Mouse (Mus musculus) hindbrain, embryonic 13.5 days (tissue): ENCODE measurements around the gene Rab30. TPM values are rescaled to one million over a fixed set of nuclear protein-coding genes. Genes with fewer than 3 reads are reported as not detected.
"Not testable (repeated sequence)": the region's sequence is repeated elsewhere in the genome, so short reads cannot be mapped to it uniquely, and the experiment has no call there.

Experiments used
- ATAC-seq: fragments of 200-750 bp; cut with Nextera tagmentation; 2 replicates; pipeline ENCODE4 v1.8.0; 2017; ENCODE audit warnings: moderate TSS enrichment; ENCODE audit not compliant: low FRiP score
- H3K27ac ChIP-seq: fragments of 300-500 bp; sonication (generic); 2 replicates; pipeline ENCODE4 v1.5.1; 2015; ENCODE audit warnings: inconsistent platforms, mild to moderate bottlenecking, moderate library complexity
- H3K27me3 ChIP-seq: fragments of 300-500 bp; sonication (generic); 2 replicates; pipeline ENCODE4 v1.6.1; 2015; ENCODE audit warnings: mild to moderate bottlenecking, inconsistent platforms
- H3K36me3 ChIP-seq: fragments of 300-500 bp; sonication (generic); 2 replicates; pipeline ENCODE4 v1.6.1; 2015; ENCODE audit warnings: mild to moderate bottlenecking, inconsistent platforms
- H3K4me1 ChIP-seq: fragments of 300-500 bp; sonication (generic); replicated peaks from 2 replicates; pipeline ENCODE4 v1.6.1; 2015; ENCODE audit warnings: inconsistent platforms
- H3K4me2 ChIP-seq: fragments of 300-500 bp; sonication (generic); 2 replicates; pipeline ENCODE4 v1.6.1; 2015; ENCODE audit warnings: inconsistent platforms, mild to moderate bottlenecking, moderate library complexity
- H3K4me3 ChIP-seq: fragments of 300-500 bp; sonication (generic); 2 replicates; pipeline ENCODE4 v1.5.1; 2015; ENCODE audit warnings: mild to moderate bottlenecking, inconsistent platforms
- H3K9ac ChIP-seq: fragments of 300-500 bp; sonication (generic); 2 replicates; pipeline ENCODE4 v1.6.1; 2015; ENCODE audit warnings: mild to moderate bottlenecking, inconsistent platforms
- H3K9me3 ChIP-seq: fragments of 300-500 bp; sonication (generic); 2 replicates; pipeline ENCODE4 v1.6.1; 2016; ENCODE audit warnings: inconsistent platforms
- WGBS: fragments of 180-500 bp; shearing (Covaris S2); methylation state at CpG from one replicate; pipeline ENCODE4 v1.1.7; 2015; 5-methylcytosine and 5-hydroxymethylcytosine counted together
- polyA plus RNA-seq: library from polyadenylated mRNA; unstranded; fragments of >200 nt; fragmentation: Nextera tagmentation; extraction: Ambion mirVana; gene quantifications from 2 replicates; pipeline ENCODE4 v1.2.1, GENCODE M21; 2015

Rab30 gene
- polyA plus RNA-seq, 1 experiment from 2014 or later = 22.3 TPM

DNA sequence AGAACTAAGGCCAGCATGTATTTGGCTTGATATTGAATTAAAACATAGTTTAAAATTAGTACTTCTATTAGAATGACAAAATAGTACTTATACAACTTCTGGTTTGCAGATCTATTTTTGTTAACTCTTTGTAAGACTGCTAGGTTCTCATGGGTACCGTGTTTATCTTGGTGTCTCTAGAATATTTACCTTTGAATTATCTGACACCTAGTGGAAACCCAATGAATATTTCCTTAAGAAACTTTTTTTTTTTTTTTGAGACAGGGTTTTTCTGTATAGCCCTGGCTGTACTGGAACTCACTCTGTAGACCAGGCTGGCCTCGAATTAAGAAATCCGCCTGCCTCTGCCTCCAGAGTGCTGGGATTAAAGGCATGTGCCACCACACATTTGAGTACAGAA is 11.8 kb upstream of the Rab30 start:
- not testable (repeated sequence) for ATAC-seq, H3K4me2 ChIP-seq, H3K9ac ChIP-seq, H3K27ac ChIP-seq, H3K9me3 ChIP-seq, H3K4me1 ChIP-seq, H3K27me3 ChIP-seq, H3K4me3 ChIP-seq
- WGBS = 81% methylated on average over 3 of the region's 3 CpGs
- H3K36me3 ChIP-seq = peaks cover 11% of the 10 kb centered on the region

DNA sequence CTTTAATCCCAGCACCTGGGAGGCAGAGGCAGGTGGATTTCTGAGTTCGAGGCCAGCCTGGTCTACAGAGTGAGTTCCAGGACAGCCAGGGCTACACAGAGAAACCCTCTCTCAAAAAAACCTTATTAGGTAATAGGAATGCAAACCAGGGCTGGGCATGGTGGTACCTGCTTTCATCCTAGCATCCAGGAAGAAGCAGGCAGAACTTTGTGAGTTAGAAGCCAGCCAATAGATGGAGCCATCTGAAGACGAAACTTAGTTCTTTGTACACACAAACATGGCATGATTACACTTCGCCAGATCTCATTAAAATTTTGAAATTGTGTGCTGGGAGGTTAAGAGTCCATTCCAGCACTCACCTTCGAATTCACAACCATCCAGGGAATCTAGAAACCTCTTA is 10.9 kb upstream of the Rab30 start:
- Histone ChIP-seq H3K4me1 (no peaks in the 10 kb centered on the region), H3K4me2 (no peak overlapping the region), H3K9ac (no peak overlapping the region), H3K4me3 (no peak overlapping the region), H3K9me3 (no peaks in the 10 kb centered on the region), H3K36me3 (peaks cover 11% of the 10 kb centered on the region), H3K27me3 (no peaks in the 10 kb centered on the region), H3K27ac (no peak overlapping the region)
- no peak for ATAC-seq
- 80% methylated on average over 4 of the region's 4 CpGs for WGBS

DNA sequence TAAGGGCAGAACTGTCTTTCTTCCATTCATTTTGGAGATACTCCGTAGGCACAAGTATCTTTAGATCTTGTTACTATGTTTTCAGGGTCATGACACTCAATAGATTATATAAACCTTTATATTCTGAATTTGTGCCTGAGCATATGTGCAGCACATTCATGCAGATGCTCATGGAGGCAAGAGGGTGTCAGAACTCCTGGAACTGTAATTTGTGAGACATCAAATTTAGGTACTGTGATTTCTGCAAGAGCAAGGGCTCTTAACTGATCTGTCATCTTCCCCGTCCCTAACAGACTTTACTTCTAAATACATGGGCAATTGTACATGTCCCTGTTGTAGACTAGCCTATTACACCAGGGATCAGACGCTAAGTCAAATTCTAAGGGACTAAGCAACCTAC is 10.4 kb upstream of the Rab30 start:
- Histone ChIP-seq H3K27ac (no peak overlapping the region), H3K36me3 (peaks cover 11% of the 10 kb centered on the region), H3K4me1 (no peaks in the 10 kb centered on the region), H3K27me3 (no peaks in the 10 kb centered on the region), H3K9ac (no peak overlapping the region), H3K4me3 (no peak overlapping the region), H3K9me3 (no peaks in the 10 kb centered on the region), H3K4me2 (no peak overlapping the region)
- no peak for ATAC-seq
- WGBS = 75% methylated on average over 3 of the region's 3 CpGs

DNA sequence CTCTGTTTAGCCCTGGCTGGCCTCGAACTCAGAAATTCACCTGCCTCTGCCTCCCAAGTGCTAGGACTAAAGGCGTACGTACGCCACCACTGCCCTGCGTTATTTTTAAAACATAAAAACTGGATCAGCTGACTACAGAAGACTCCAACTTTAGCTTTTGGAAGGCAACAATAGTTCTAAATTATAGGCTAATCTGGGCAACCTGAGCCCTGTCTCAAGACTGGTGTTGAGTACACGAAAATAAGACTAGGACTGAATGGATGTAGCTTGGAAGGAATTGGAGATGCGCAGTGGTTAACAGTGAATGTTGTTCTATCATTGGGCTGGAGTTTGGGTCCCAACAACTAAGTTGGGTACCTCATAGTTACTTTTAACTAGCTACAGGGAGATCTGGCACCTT is 9.3 kb upstream of the Rab30 start:
- H3K9ac ChIP-seq = no peak overlapping the region
- ATAC-seq = no peak
- 94% methylated on average over 7 of the region's 7 CpGs for WGBS
- H3K27me3 ChIP-seq = no peaks in the 10 kb centered on the region
- H3K4me2 ChIP-seq = no peak overlapping the region
- H3K4me1 ChIP-seq = peaks cover 5% of the 10 kb centered on the region; the same call in 1 of the 2 replicates
- no peak overlapping the region for H3K4me3 ChIP-seq
- H3K9me3 ChIP-seq = no peaks in the 10 kb centered on the region
- H3K36me3 ChIP-seq = peaks cover 16% of the 10 kb centered on the region
- H3K27ac ChIP-seq = no peak overlapping the region

DNA sequence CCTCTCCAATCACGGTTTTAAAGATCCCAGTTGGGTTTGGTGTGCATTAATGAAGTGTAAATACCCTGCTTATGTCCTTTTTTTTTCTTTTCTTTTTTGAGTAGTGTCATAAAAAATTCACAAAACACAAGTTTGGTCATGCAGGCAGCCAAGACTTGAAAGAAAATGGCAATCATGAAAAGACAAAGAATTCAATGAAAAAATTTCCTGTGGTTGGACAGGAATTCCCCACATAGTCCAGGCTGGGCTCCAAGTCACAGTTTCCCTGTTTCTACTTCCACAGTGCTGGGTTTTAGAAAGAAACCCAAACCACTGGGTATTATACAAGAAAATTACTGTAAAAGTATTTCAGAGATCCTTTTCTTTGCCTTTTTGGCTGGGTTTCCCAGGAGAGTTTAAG is 3.8 kb upstream of the Rab30 start:
- Histone ChIP-seq H3K4me1 (peaks cover 31% of the 10 kb centered on the region), H3K27ac (no peak overlapping the region), H3K9ac (no peak overlapping the region), H3K27me3 (no peaks in the 10 kb centered on the region), H3K4me2 (peak overlapping the region; percentile 75), H3K4me3 (no peak overlapping the region), H3K9me3 (no peaks in the 10 kb centered on the region), H3K36me3 (peaks cover 14% of the 10 kb centered on the region)
- no peak for ATAC-seq
- 78% methylated on average over 1 of the region's 1 CpGs for WGBS

DNA sequence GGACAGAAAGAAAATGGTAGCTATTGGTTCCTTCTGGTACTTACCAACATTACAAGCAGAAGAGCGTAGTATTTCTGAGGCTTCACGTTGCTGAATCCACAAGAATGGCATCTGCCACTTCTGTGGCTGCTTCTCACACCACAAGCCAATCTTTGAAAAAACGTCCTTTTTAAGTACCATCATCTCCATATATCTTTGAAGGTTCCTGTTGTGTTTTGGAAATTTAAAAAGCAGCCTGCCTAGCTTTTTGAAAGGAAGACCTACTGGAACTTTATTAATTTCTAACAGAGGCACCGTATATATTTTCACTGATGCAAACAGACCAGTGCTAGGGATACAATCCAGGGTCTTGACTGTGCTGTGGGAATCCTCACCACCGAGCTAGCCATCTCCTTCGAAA is 1.4 kb upstream of the Rab30 start:
- H3K4me1 ChIP-seq = peaks cover 50% of the 10 kb centered on the region
- peak overlapping the region; percentile 75 for H3K4me2 ChIP-seq
- WGBS = 32% methylated on average over 6 of the region's 6 CpGs
- H3K36me3 ChIP-seq = peaks cover 5% of the 10 kb centered on the region
- 0 out of 2 replicates have a peak overlapping the region, but pooled peaks have one; percentile 97 for H3K27ac ChIP-seq
- H3K9me3 ChIP-seq = no peaks in the 10 kb centered on the region
- H3K4me3 ChIP-seq = peak overlapping the region; percentile 81
- H3K27me3 ChIP-seq = no peaks in the 10 kb centered on the region
- H3K9ac ChIP-seq = peak overlapping the region; percentile 96
- no peak for ATAC-seq

DNA sequence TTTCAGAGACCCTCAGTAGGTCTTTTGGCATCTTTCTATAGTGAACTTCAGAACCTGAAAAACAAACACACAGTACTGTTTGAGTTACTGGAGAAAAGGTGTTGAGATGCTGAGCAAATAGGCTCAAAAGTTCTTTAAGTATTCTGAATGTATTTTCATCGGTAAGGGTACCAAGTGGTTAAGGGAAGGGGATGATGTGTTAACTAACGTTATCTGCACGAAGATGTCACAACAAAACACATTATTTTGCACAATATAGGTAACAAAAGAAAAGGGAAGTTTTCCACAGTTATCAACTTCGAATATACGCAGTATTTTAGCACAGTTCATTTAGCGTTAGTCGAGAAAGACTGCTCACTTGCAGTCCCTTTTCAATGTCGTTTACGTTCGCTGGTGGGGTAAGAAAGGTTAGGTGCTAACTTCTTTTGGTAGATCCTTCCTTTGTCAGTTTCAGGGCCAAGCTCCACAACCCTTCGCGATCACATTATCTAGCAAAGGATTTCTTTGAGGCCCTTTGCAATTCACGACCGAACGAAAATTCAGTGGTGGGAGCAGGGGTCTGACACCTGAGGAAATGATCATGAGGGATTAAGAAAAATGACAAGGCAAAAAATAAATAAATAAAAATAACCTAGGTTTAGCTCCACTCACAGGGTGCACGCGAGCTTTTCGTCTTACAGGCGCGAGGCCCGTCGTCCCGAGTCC is 840 bp upstream of the Rab30 start:
- Histone ChIP-seq H3K9me3 (no peaks in the 10 kb centered on the region), H3K36me3 (peaks cover 5% of the 10 kb centered on the region), H3K4me3 (peak overlapping the region; percentile 81), H3K27ac (peak overlapping the region; percentile 97), H3K4me1 (peaks cover 50% of the 10 kb centered on the region), H3K4me2 (peak overlapping the region; percentile 75), H3K9ac (peak overlapping the region; percentile 96), H3K27me3 (no peaks in the 10 kb centered on the region)
- WGBS = 3% methylated on average over 23 of the region's 23 CpGs
- no peak for ATAC-seq

DNA sequence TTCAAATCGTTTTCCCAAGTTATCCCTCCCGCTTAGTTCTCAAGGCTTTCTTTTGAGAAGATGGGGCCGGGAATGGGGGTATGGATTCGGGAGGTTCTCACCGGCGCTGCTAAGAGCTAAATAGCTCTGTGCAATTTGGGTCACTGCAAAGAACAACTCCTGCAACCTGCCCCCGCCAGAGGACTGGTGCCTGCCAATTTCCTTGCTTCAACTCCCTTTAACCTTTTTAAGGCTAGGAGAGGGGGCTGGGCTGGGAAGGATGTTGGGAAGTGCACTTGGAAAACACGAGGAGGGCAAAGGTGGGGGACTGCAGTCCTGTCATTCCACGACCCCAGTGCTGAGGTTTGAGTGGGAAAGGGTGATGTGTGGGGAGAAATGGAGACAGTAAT is 452 bp downstream of the Rab30 start:
- 0% methylated on average over 9 of the region's 9 CpGs for WGBS

DNA sequence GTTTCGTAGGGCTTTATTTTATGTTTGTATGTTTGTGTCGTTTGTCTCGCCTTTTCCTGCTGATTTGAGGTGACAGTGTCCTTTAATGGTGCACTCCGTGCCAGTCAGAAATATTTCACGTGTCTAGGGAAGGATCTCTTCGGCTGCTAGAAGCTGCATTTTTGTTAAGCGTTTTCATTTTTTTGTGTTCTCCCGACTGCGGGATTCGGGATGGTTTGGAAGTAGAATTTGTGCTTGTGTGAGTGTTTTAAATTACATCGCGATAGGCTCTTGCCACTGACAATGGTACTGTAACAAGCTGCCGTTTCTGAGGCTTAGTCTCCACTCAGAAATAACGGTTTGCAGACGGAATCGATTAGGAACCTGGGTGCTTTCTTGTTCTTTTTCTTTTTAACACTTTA is 938 bp downstream of the Rab30 start:
- Histone ChIP-seq H3K36me3 (no peaks in the 10 kb centered on the region), H3K27ac (peak overlapping the region; percentile 97), H3K4me3 (peak overlapping the region; percentile 81), H3K4me2 (peak overlapping the region; percentile 73), H3K4me1 (peaks cover 44% of the 10 kb centered on the region), H3K9me3 (no peaks in the 10 kb centered on the region), H3K9ac (peak overlapping the region; percentile 84), H3K27me3 (no peaks in the 10 kb centered on the region)
- ATAC-seq = no peak
- WGBS = under 1% methylated on average over 16 of the region's 16 CpGs

More for the DNA sequence above, 452 bp downstream of the Rab30 start:
- peak overlapping the region; percentile 73 for H3K4me2 ChIP-seq
- no peaks in the 10 kb centered on the region for H3K27me3 ChIP-seq
- peaks cover 2% of the 10 kb centered on the region; the same call in 1 of the 2 replicates for H3K36me3 ChIP-seq
- peak; percentile 52 for ATAC-seq
- H3K4me1 ChIP-seq = peaks cover 47% of the 10 kb centered on the region
- peak overlapping the region; percentile 81 for H3K4me3 ChIP-seq
- H3K9ac ChIP-seq = peak overlapping the region; percentile 84
- H3K27ac ChIP-seq = peak overlapping the region; percentile 97
- H3K9me3 ChIP-seq = no peaks in the 10 kb centered on the region

DNA sequence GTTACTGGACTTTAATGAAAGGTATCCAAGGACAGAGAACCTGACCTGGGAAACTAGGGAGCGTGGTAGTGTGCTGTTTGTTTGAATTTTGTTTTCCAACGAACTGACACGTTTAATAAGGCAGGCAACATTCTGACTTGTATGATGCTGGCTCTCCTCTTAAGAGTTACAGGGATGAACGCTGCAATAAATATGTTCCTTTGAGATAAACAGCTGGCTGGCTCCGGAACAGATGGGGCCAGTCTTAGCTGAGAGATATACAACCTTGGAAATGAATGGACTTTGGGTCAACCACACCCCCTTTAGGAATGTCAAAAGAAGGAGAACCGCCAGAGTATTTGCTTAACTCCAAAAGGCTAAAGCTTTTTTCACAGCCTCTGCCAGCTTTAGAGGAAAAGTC is 1.4 kb downstream of the Rab30 start:
- no peaks in the 10 kb centered on the region for H3K9me3 ChIP-seq
- no peaks in the 10 kb centered on the region for H3K27me3 ChIP-seq
- ATAC-seq = no peak
- peaks cover 39% of the 10 kb centered on the region for H3K4me1 ChIP-seq
- no peaks in the 10 kb centered on the region for H3K36me3 ChIP-seq
- peak overlapping the region; percentile 73 for H3K4me2 ChIP-seq
- 1% methylated on average over 6 of the region's 6 CpGs for WGBS
- H3K4me3 ChIP-seq = peak overlapping the region; percentile 81
- no peak overlapping the region for H3K27ac ChIP-seq
- H3K9ac ChIP-seq = peak overlapping the region; percentile 84

DNA sequence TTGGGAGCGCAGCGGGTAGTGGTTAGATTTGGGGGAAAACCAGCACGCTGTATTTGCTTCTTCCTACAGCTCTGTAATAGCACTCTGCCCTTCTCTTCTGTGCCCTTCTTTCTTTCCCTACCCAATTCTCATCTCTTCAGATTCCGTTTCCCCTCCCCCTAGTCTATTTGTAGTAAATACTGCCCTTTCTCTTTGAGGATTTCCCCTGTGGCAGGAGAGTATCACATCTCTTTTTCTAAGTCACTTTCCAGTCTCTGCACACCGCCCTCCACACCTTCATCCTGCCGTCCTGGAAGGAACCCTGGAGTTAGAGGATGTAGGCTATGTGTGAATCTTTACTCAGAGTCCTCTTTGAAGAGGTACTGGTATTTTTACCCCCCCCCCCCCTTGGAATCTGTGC is 1.9 kb downstream of the Rab30 start:
- ATAC-seq = no peak
- Histone ChIP-seq H3K4me2 (peak overlapping the region; percentile 73), H3K9me3 (no peaks in the 10 kb centered on the region), H3K4me1 (peaks cover 34% of the 10 kb centered on the region), H3K27me3 (no peaks in the 10 kb centered on the region), H3K36me3 (no peaks in the 10 kb centered on the region), H3K4me3 (peak overlapping the region; percentile 81), H3K27ac (no peak overlapping the region), H3K9ac (peak overlapping the region; percentile 84)
- WGBS = 5% methylated on average over 6 of the region's 6 CpGs

DNA sequence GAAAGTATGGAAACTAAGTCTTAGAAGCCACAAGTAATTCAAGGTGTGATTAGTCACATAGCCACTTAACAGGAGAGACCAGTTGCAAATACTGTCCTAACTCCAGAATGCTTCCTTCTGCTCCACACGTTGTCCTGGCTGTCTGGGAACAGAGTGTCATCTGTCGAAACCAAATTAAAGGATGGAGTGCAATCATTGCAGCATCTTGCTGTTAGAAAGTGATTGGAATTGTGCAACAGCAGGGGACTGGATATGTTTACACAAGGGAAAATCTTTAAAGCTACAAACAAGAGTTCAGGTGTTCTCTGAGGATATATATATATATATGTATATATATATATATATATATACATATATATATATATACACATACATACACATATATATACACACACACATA is 9.0 kb downstream of the Rab30 start:
- Histone ChIP-seq H3K36me3 (no peaks in the 10 kb centered on the region), H3K9ac (no peak overlapping the region), H3K27me3 (no peaks in the 10 kb centered on the region), H3K4me2 (no peak overlapping the region), H3K27ac (no peak overlapping the region), H3K4me1 (no peaks in the 10 kb centered on the region), H3K4me3 (no peak overlapping the region), H3K9me3 (no peaks in the 10 kb centered on the region)
- ATAC-seq = no peak
- 77% methylated on average over 2 of the region's 2 CpGs for WGBS

DNA sequence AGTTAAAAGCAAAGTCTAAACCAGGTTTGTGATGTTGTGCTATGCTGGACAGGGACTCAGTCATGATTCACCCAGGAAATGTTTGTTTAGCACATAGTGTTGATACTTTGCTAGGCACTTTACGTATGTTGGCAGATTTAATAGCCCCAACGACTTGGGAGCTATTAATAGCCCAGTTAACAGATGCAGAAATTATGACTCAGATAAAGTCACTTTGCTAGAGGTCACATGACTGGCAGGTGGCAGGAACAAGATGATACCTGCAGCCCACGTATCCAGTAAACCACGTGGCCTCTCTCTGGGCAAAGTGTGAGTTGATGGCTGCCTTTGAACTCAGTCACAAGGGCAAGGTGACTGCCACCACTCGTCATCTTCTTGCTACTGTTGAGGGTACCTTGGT is 16.7 kb downstream of the Rab30 start:
- Histone ChIP-seq H3K4me3 (no peak overlapping the region), H3K9me3 (no peaks in the 10 kb centered on the region), H3K9ac (no peak overlapping the region), H3K4me1 (no peaks in the 10 kb centered on the region), H3K36me3 (no peaks in the 10 kb centered on the region), H3K27ac (no peak overlapping the region), H3K4me2 (no peak overlapping the region), H3K27me3 (no peaks in the 10 kb centered on the region)
- ATAC-seq = no peak
- 84% methylated on average over 5 of the region's 5 CpGs for WGBS
